Mouse (Mus musculus): ENCODE data around the gene Capn7.

Gene Capn7

GRCm38 (mm10) chr14:31336369-31337155 is at the start of gene Capn7:
Gene Capn7 (plus strand): TSS chr14:31336638.
- DNase-seq (ENCODE audit: low spot score in 2 of 2): peak; percentile 93 to 97

GRCm38 (mm10) chr14:31313192-31313591 is 23.2 kb upstream of the Capn7 start:
- DNase-seq (ENCODE audit: low spot score in 2 of 2): no peak

- DNase-seq (ENCODE audit: low spot score in 2 of 2): no peak
These were observed 19.8 kb upstream of the Capn7 start for GRCm38 (mm10) chr14:31316613-31317012.

DNA sequence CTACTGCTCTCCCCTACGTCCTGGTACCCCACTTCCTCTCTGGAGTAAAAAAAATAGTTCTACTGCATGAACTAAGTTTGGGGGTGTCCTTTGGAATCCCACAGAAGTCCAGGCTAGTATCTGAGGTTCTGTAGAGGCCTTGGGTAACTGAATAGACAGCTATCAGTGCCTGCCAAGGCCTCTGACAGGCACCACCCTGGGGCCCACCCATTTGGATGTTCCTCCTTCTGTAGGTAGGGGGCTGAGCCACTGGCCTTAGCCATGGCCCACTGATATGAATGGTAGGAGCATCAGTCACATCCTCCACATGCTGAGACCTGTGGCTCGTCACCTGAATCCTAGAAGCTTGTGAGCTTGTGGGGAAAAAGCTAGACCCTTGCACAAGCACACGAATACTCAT is 18.7 kb upstream of the Capn7 start:
- no peak for DNase-seq (ENCODE audit: low spot score in 2 of 2)

- DNase-seq (ENCODE audit: low spot score in 2 of 2): no peak
These were observed 16.9 kb upstream of the Capn7 start for GRCm38 (mm10) chr14:31319546-31319945.

GRCm38 (mm10) chr14:31321181-31321580 is 15.3 kb upstream of the Capn7 start:
- no peak for DNase-seq (ENCODE audit: low spot score in 2 of 2)

DNA sequence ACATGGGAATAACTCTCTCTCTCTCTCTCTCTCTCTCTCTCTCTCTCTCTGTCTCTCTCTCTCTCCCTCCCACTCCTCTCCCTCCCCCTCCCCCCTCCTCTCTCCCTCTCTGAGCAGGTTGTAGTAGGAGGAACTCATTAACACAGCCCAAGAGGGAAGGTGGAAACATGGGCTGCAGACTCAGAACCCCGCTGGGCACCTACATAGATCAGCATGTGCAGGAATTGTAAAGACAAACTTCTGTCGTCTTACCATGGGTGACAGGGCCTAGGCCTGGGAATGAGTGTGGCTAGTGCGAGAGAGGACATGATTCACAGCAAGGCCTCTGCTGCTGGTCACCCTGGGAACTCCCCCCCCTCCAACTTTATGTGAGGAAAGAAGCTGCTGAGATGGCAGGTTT is 14.2 kb upstream of the Capn7 start:
- no peak for DNase-seq (ENCODE audit: low spot score in 2 of 2)

GRCm38 (mm10) chr14:31323189-31323588 is 13.2 kb upstream of the Capn7 start:
- no peak for DNase-seq (ENCODE audit: low spot score in 2 of 2)

GRCm38 (mm10) chr14:31323849-31324792 is 12.3 kb upstream of the Capn7 start, which contains the start of gene Dnah1:
Gene Dnah1 (minus strand): TSS chr14:31323896.
- DNase-seq (ENCODE audit: low spot score in 2 of 2): peak in 1 of 2 experiments; percentile 30

GRCm38 (mm10) chr14:31324851-31325250 is 11.6 kb upstream of the Capn7 start:
- no peak for DNase-seq (ENCODE audit: low spot score in 2 of 2)

DNA sequence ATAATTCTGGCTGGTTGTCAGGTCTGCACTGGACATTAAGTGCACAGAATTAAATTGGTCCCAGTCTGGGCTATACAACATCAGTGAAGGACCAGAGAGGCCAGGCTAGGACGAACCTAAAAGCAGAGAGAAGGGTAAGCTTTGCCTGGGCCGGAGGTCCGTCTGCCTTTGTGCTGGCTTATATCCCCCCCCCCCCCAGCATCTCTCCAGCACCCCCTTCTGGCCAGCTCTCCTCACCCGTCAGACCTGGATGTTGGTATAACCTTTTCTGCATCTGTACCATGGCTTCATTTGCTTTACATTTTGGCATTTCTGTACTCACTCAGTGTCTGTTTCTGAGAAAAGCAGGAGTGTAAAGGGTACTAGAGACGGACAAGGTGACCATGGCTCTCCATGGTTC is 10.9 kb upstream of the Capn7 start:
- DNase-seq (ENCODE audit: low spot score in 2 of 2): no peak

DNA sequence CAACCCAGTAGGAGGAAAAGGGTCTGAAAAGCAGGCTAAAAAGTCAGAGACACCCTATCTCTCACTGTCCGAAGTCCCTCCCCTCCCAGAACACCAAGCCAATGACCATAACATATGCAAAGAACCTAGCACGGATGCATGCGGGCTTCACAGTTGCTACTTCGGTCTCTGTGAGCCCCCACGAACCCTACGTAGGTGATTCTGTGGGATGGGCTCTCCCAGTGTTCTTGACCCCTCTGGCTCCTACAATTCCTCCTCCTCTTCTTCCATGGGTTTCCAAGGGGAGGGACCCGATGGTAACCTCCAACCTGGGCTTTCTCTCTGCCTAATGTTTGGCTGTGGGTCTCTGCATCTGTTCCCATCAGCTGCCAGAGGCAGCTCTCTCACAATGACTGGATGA is 9.7 kb upstream of the Capn7 start:
- no peak for DNase-seq (ENCODE audit: low spot score in 2 of 2)

GRCm38 (mm10) chr14:31327196-31327595 is 9.2 kb upstream of the Capn7 start:
- no peak for DNase-seq (ENCODE audit: low spot score in 2 of 2)

GRCm38 (mm10) chr14:31327681-31328080 is 8.8 kb upstream of the Capn7 start:
- DNase-seq (ENCODE audit: low spot score in 2 of 2): no peak

DNA sequence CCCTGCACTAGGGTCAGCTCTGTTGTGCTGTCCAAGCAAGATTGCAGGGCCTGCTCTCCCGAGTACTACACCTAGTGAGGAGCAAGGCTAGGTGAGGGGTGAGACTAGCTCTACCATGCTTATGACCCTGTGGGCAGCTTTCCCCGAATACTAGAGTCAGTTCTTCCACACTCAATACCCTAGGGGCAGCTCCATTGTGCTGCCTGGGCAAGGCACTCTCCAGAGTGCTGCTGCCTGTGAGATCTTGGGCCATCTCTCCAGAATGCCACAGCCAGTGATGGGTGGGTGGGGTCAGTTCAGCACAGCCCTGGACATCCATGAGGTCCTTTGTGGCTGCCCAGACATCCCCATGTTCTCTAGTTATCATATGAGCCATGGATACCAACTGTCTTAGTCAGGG is 6.7 kb upstream of the Capn7 start:
- DNase-seq (ENCODE audit: low spot score in 2 of 2): no peak

DNA sequence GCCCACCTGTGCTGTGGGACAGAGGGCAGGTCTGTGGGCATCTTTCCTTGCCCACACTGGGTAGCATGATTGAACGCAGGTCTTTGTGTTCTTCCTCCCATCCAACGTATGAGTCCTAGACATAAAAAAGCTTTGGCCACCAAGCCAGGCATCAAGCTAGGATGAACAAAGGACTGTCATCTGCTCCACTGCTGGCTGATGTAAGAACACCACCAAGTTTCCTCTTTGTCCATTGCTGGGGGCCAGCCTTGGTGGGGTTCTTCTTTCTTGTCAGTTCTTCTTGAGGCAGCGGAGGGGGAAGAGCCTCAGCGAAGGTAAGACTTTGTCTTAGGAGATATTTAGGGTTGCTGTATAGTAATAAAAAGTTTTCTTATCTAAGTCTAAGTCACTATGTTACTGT is 5.5 kb upstream of the Capn7 start:
- DNase-seq (ENCODE audit: low spot score in 2 of 2): no peak

GRCm38 (mm10) chr14:31335765-31336164 is 673 bp upstream of the Capn7 start:
- DNase-seq (ENCODE audit: low spot score in 2 of 2): no peak

- DNase-seq (ENCODE audit: low spot score in 2 of 2): no peak
These were observed 968 bp downstream of the Capn7 start for GRCm38 (mm10) chr14:31337406-31337805.

- DNase-seq (ENCODE audit: low spot score in 2 of 2): no peak
These were observed 1.5 kb downstream of the Capn7 start for GRCm38 (mm10) chr14:31337947-31338346.

DNA sequence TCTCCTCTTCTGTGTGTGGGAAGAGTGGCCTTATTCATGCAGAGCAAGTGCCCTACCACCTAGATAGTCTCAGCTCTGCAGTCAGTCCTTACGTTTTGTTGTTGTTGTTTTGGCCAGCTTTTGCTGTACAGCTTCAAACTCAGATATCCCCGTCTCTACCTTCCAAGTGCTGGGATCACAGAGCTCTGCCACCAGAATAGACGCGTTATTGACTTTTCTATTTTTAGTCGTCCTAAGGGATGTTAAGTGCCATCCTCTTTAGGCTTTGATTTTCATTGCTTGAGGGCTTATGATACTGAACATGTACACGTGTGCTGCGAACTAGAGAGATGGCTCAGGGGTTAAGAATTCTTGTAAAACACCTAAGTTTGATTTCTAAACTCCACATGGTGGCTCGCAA is 6.8 kb downstream of the Capn7 start:
- no peak for DNase-seq (ENCODE audit: low spot score in 2 of 2)

DNA sequence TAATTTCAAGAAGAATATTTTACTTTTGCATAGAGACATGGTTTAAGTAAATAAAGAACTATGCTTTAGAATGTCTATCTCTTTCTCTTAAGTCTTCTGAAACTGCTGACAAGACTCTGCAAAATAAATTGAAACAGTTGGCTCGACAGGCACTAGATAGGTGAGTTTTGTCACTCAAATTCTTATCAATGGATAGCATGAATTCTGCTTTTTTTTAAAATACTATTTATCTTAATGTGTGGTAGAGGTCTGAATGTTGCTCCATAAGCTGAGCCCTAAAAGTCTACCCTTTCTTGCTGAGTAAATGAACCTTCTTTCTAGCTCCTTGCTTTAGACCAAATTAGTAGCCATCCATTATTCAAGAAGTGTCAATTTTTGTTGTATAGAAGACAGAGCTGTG is 8.9 kb downstream of the Capn7 start:
- DNase-seq (ENCODE audit: low spot score in 2 of 2): no peak

DNA sequence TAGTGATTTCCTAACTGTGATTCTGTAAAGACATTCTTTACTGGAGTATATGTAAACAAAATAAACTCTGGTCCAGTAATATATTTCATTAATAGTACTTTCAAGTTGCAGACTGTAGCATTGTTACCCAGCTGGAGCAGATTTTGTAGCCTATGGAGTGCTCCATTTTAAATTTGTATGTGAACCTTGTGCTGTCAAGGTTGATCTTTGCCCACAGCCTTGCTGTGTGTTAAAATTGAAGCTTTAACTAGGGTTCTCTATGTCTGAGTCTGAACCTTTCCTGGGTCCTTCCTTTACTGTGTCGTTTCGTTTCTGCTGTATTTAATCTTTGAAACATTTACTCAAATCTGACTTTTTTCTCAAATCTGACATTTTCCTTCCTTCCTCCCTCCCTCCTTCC is 25.8 kb downstream of the Capn7 start:
- no peak for DNase-seq (ENCODE audit: low spot score in 2 of 2)

DNA sequence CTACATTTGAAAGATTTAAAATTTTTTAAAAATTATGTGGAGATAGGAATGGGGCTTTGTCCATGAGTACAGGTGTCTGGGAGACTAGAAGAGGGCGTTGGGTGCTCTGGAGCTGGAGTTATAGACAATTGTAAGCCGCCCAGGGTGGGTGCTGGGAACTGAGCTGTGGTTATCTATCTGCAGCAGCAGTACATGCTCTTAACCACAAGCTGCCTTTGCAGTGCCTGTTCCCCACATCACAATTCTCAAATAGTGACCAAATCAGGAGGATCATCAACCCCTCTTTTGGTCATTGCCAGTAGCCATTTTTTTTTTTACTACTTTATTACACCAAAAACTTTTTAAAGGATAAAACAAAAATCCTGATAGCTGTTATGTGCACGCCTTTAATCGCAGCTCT is 28.2 kb downstream of the Capn7 start:
- DNase-seq (ENCODE audit: low spot score in 2 of 2): no peak

Data from left cerebral cortex, adult 9 months (tissue).